Mouse (Mus musculus) layer of hippocampus, adult 9-10 months (tissue): Measurements from ENCODE around the gene Drc1.

ENCODE experiments used
- DNase-seq: peaks from one replicate; pipeline ENCODE4 v3.0.0; 2022; ENCODE audit warnings: low spot score

Gene Drc1

DNA sequence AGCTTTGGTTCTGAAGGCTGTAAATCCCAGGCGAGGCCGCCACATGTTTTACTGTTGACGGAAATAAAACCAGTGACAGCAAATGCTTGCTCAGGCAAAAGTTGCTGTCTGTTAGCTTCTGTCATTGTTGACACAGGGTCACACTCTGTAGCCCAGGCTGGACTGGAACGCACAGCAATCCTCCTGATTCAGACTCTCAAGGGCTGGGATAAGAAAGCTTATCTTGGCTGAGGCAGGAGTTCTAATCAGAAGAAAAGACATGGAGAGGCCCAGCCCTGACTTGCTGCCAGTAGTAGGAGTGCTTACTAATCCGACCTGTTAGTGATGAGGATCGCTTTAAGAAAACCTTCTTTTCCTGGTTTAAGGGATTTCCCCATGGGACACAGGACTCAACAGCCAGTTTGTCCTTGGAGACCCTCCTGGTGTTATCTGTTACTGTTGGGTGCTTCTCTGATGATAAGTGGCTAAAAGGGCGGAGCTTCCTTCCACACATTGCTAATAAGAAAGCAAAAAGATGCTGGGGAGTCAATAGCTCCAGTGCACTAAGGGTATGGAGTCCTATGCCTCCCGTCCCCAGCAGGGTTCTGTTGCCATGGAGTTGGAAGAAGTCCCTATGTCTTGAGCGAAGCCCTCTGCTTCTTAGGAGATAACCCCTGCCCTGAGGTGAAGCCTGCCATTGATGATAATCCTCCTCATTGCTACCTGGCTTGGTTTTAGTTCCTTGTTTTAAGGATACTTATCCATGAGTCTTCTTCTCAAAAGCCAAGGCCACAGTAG, 6.1 kb downstream of the Drc1 start:
- DNase-seq = no peak

GRCm38 (mm10) chr5:30340815-30341214, 59.6 kb downstream of the Drc1 start:
- DNase-seq = no peak

DNA sequence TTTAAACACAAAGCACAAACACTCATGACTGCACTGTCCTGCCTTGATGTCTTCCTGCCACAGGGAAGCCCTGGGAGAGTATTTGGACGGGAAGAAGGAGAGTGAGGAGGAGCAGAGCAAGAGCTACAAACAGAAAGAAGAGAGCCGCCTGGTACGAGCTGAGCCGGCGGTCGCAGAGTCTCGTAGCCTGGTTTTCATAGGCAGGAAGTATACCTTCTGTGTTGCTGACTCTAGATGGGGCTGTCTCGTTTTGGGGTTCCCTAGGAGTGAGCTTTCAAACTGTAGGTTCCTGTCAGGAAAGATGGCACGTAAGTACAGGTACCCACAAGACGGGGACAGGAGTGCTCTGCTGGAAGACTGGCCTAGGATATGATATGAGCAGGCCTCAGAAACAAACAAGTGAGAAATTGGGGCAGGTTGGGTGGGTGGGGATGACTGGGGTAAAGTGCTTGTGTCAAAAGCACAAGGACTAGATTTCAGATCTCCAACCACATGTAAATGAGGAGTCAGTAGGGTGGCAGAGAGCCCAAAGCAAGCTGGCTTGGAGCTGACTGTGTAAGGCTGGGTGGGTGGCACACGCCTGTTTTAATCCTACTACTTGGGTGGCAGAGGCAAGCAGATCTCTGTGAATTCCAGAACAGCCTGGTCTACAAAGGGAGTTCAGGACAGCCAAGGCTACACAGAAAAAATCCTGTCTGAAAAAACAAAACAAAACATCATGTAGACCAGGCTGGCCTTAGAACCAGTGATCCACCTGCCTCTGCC, 60.6 kb downstream of the Drc1 start:
- DNase-seq = no peak

DNA sequence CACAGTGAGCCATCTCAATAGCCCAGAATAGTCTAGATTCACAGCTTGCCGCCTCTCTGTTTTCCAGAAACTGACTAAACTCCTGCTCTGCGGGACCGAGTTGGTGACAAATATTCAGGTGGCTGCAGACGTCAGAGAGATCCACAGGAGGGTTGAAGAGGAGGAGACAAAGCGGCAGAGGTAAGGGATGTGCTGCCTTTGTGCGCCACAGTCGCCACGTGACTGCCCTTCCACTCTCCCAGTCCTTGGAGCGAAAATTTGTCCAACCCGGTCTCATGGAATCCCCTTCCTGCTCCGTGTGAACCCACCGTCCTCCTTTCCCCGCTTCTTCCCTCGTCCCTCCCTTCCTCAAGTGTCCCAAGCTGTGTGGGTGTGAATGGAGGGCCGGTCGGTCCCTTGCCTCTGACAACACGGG, 61.4 kb downstream of the Drc1 start:
- no peak for DNase-seq

DNA sequence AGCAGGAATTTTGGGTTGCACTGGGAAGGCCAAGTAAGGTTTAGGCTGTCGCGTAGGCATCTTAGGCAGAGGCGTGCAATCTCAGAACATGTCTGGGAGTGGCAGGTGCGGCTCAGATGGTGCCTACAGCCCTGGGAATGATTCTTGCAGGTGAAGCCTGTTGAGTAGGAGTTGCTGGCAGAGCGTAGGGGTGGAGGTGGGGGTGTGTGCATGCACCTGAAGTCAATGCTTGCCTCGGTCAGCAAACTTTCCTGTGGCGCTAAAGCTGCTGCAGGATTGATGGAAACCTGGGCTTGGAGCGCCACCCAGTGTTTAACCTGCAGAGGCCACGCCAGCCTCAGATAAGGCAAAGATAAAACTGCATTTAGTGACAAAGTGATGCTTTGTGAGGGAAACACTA, 61.9 kb downstream of the Drc1 start:
- DNase-seq = peak; percentile 21

DNA sequence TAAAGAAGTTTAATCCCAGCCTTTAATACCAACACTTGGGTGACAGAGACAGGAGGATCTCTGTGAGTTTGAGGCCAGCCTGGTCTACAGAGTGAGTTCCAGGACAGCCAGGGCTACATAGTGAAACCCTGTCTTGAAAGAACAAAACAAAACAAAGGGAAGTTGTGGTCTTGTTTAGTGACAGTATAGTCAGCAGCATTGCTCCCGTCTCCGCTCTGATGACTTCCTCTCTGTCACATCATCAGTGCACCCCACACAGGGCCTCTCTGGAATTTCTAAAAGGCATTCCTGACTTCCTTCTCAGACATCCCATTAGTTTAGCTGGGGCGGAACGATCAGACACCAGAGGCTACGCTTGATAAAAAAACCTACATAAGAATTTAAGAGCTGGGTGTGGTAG, 62.7 kb downstream of the Drc1 start:
- no peak for DNase-seq

- DNase-seq = no peak
Observed at GRCm38 (mm10) chr5:30353605-30354004, 72.4 kb downstream of the Drc1 start.

- DNase-seq = no peak
Observed at GRCm38 (mm10) chr5:30355114-30355513, 73.9 kb downstream of the Drc1 start.

DNA sequence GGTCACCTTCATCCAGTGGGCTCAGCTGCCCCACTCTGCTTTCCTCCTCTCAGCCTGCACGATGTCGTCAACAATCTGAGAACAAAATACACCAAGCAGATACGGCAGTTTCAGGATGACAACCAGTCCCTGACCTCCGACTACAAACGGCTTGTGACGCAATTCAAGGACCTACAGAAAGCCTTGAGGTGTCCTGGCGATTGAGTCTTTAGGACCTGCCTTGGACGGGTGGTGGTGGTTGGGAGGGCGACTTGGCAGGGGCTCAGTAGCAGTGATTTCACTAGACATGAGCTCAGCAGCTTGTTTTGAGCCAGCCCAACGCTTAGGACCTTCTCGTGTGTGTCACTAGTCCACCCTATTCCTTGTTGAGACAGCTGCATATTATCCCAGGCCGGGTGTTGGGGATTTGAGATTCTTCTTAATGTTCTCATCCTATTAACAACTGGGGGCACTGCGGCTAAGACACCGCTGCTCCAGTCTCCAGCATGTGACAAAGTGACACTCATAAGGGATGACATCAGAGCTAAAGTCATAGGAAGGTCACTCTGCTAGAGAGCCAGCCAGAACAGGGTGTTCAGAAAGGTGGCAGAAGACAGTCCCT, 74.5 kb downstream of the Drc1 start:
- DNase-seq = no peak

DNA sequence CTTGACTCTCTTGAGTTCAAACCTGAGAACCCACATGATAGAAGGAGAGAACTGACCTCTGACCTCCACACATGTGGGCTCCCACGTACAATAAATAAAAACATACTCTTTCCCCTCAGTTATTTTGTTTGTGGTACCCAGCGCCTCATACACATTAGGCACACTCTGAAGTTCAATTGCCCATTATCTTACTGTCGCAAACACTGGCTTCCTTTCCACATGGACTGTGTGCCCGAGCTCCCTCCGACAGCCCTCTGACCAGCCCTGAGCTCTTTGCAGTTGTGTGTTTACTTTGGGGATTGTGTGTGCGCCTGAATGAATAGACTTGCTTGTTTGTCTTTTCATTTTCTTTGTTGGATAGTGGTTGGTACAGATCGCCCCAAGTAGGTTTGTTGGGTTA, 75.5 kb downstream of the Drc1 start:
- DNase-seq = no peak

- no peak for DNase-seq
Observed at GRCm38 (mm10) chr5:30358436-30359099, 77.4 kb downstream of the Drc1 start.

DNA sequence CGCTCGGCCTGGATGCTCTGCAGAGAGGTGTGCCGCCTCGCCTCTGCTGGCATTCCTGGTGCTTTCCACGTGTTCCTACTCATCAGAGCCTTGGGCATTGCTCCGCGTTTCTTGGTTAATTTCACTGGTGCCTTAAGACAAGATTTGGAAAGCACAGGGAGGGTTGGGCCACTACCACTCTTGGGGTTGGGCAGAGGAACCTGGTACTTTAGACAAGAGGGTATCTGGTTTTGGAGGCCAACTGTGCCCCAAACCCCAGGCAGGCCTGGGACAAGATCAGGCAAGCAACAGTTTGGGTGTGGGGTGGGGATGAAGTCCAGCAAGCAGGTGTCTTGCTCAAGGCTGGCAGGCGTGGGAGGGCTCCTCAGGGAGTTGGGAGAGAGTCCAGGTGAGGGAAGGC, 86.2 kb downstream of the Drc1 start:
- no peak for DNase-seq

GRCm38 (mm10) chr5:30369426-30369825, 88.2 kb downstream of the Drc1 start:
- DNase-seq = peak; percentile 24

GRCm38 (mm10) chr5:30382876-30383275, 101.7 kb downstream of the Drc1 start:
- DNase-seq = no peak

GRCm38 (mm10) chr5:30387726-30388125, 106.5 kb downstream of the Drc1 start:
- DNase-seq = no peak

DNA sequence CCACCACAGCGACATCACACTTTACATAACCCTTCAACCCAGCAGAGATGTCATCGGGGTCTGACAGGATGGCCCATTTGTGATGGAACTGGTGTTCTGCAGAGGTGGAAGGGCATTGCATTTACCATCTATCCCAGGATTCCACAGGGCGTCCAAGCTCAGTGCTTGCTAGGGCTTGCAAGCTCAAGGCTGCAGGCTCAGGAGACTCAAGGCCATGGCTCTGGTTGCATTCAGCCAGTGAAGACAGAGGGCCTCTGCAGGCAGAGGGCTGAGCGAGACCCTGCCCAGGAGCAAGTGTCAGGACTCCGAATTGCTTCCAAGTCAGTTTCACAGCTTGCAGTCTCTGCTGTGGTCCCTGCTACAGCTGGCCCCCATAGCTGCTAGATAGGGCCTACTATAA, 108.6 kb downstream of the Drc1 start:
- no peak for DNase-seq

GRCm38 (mm10) chr5:30391473-30391872, 110.3 kb downstream of the Drc1 start:
- DNase-seq = peak; percentile 32

DNA sequence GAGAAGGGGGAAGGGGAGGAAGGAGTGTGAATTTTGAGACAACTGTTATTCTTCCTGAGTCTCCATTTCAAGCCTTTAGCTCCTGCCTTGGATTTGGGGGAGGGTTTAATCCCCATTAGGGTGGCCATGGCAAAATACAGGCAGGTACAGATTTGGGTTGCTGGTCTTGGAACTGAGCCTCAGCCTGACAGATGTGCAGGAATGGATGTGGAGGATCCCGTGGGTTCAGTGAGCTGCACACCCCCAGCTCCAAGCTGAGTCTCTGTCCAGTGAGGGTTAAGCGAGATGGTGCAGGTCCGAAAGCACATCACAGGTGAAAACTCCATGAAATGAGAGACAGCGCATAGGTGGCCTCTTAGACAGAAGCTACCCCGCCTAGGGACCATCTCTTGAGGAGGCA, 119.3 kb downstream of the Drc1 start:
- DNase-seq = no peak

DNA sequence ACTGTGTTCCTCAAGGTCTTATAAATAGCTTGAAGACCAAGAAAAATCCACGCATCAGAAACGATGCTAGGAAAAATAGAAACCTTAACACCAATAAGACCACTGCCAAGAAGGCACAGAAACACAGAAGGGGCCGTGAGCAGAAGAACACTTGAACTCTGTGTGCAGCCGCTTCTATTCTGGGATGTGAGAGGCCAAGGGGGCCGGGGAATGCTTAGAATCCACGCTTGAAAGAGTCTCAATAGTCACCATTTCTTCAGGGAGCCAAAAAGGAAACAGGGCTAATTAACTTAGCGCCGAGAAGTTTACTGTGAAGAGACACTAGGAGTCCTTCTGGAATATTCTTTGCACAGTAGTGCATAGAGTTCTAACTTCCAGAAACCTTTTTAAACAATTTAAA, 120.0 kb downstream of the Drc1 start:
- DNase-seq = no peak

DNA sequence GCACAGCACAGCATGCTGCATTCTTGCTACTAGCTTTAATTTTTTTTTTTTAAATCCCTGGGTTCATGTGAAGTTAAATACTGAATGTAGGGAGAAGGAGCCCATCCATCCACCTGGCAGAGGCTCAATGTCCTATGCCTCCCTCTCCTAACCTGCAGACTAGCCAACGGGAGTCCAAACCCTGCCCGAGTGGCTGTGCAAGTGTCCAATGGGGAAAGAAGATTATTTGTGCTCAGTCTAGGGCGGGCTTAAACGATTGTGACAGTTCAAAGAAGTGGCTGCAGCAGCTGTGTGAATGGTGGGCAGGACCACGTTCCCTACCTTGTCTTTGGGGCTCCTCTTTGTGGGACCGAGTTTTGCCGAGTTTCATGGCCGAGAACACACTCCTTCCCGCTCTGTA, 125.7 kb downstream of the Drc1 start:
- DNase-seq = no peak

DNA sequence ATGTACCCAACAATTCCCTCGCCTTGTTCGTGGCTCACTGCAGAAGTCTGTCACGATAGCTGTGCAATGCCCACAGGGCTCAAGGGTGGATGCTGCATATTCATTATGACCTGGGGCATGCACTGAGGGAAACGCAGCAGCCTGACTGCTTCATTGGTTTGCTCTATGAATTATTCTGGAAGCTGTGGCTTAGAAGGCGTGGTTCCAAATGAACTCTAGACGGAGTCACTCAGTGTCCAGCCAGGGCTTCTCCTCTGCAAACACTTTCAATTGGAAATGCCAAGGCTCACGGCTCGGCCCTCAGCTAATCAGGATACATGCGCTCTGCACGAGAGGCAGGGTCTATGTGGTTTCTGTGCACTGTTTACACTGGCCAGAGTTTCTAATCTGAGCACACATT, 130.3 kb downstream of the Drc1 start:
- DNase-seq = no peak

DNA sequence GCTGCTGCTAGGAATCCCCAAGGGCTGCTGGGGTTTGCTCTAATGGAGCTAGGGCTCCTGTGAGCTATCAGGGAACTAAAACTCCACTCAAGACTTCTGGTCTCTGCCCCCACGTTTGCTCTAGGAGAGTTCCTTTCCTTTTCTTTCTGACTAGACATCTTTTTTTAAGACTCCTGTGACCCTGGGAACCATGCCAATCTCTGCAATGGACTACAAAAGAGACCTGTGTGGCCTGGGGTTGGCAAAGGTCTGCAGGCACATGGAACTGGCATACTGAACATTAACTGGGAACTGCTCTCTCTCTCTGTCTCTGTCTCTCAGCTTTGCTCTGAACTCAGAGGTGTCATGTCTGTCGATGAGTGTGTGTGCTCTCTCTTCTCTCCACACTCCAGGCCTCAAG, 134.2 kb downstream of the Drc1 start:
- no peak for DNase-seq

GRCm38 (mm10) chr5:30415876-30416275, 134.7 kb downstream of the Drc1 start:
- no peak for DNase-seq
